Mouse (Mus musculus) layer of hippocampus, postnatal 10 days (tissue): ENCODE measurements at regions not wholly inside any gene's neighbourhood (a gene's known extent, or its start where the extent isn't known, plus 50 kb on each side); places are given as distances from the start of the nearest gene placed in this dataset.
A peak's percentile ranks its signal among the peaks of the same experiment; 100 is the strongest.

Experiments used
- DNase-seq, 2 experiments: peaks; one replicate each; pipeline ENCODE4 v3.0.0; 2021; ENCODE audit warnings: low spot score in 2 of 2

- no peak for DNase-seq
Measured at GRCm38 (mm10) chr8:36304809-36305208, 539.2 kb downstream of the Gm19410 start.

GRCm38 (mm10) chr8:36306336-36306735 is 540.7 kb downstream of the Gm19410 start:
- no peak for DNase-seq

- no peak for DNase-seq
Measured at GRCm38 (mm10) chr8:36307496-36307895, 541.9 kb downstream of the Gm19410 start.

- DNase-seq = no peak
Measured at GRCm38 (mm10) chr8:36308056-36308455, 542.5 kb downstream of the Gm19410 start.

- DNase-seq = no peak
Measured at GRCm38 (mm10) chr8:36309326-36309725, 543.7 kb downstream of the Gm19410 start.

GRCm38 (mm10) chr8:36309952-36310351 is 544.4 kb downstream of the Gm19410 start:
- peak; percentile 32 for DNase-seq

GRCm38 (mm10) chr8:36311734-36312133 is 546.1 kb downstream of the Gm19410 start:
- DNase-seq = no peak

- DNase-seq = no peak
Measured at GRCm38 (mm10) chr8:36312963-36313362, 547.4 kb downstream of the Gm19410 start.

- no peak for DNase-seq
Measured at GRCm38 (mm10) chr8:36318396-36318795, 552.8 kb downstream of the Gm19410 start.

GRCm38 (mm10) chr8:36318884-36319283 is 553.3 kb downstream of the Gm19410 start:
- DNase-seq = no peak

GRCm38 (mm10) chr8:36319314-36319959 is 553.8 kb downstream of the Gm19410 start:
- no peak for DNase-seq

GRCm38 (mm10) chr8:36322125-36322524 is 556.5 kb downstream of the Gm19410 start:
- DNase-seq = no peak

- no peak for DNase-seq
Measured at GRCm38 (mm10) chr8:36322578-36322977, 557.0 kb downstream of the Gm19410 start.

- no peak for DNase-seq
Measured at GRCm38 (mm10) chr8:36338628-36339027, 573.0 kb downstream of the Gm19410 start.

- DNase-seq = no peak
Measured at GRCm38 (mm10) chr8:36339449-36339848, 573.9 kb downstream of the Gm19410 start.

GRCm38 (mm10) chr8:36340454-36340853 is 574.9 kb downstream of the Gm19410 start:
- peak; percentile 46 to 59 for DNase-seq

- DNase-seq = no peak
Measured at GRCm38 (mm10) chr8:36341965-36342364, 576.4 kb downstream of the Gm19410 start.

GRCm38 (mm10) chr8:36342650-36343049 is 577.1 kb downstream of the Gm19410 start:
- DNase-seq = no peak

GRCm38 (mm10) chr8:36346682-36347324 is 581.2 kb downstream of the Gm19410 start:
- peak; percentile 80 to 87 for DNase-seq

GRCm38 (mm10) chr8:36348067-36348466 is 582.5 kb downstream of the Gm19410 start:
- no peak for DNase-seq

GRCm38 (mm10) chr8:36354926-36355325 is 589.3 kb downstream of the Gm19410 start:
- DNase-seq = no peak

GRCm38 (mm10) chr8:36358998-36359397 is 593.4 kb downstream of the Gm19410 start:
- DNase-seq = no peak

GRCm38 (mm10) chr8:36361255-36361654 is 595.7 kb downstream of the Gm19410 start:
- DNase-seq = peak; percentile 76 to 82
